18 mouse cellular contexts compared by ENCODE assay signal in genomic region chr19:15517853-15518252, GRCm38 (mm10).
"Had no signal": no experiment of that assay in that cellular context is flagged by ENCODE, and none has a peak within 500 bp of the region (broad histone marks: within the 10 kb centered on the region; RNA-seq: fewer than 3 reads in every experiment).

No protein-coding gene starts in this region.

- DNase-seq: lung, adult 18-20 months; lung, embryonic 14.5 days; lung, postnatal 10 days; lung, postnatal 4 days; retina, postnatal 1 day; right cerebral cortex, adult 18-20 months; right cerebral cortex, postnatal 25 days; right cerebral cortex, postnatal 4 days; spleen, adult 18-20 months; thymus, adult 18-20 months; thymus, postnatal 25 days; thymus, postnatal 4 days had no signal

- H3K27me3 ChIP-seq: megakaryocyte, embryonic 14.5 days; midbrain, embryonic 13.5 days; neural tube, embryonic 13.5 days; neural tube, embryonic 15.5 days had no signal

- H3K9ac ChIP-seq: lung, embryonic 14.5 days; midbrain, embryonic 13.5 days; neural tube, embryonic 13.5 days; neural tube, embryonic 15.5 days had no signal

- H3K4me3 ChIP-seq: megakaryocyte, embryonic 14.5 days; midbrain, embryonic 13.5 days; myocyte; neural tube, embryonic 13.5 days; neural tube, embryonic 15.5 days had no signal

- H3K9me3 ChIP-seq: midbrain, embryonic 13.5 days; neural tube, embryonic 15.5 days had no signal

- H3K27ac ChIP-seq: midbrain, embryonic 13.5 days; neural tube, embryonic 13.5 days; neural tube, embryonic 15.5 days had no signal

- H3K4me2 ChIP-seq: lung, embryonic 14.5 days; midbrain, embryonic 11.5 days had no signal

- H3K36me3 ChIP-seq: midbrain, embryonic 13.5 days; neural tube, embryonic 13.5 days; neural tube, embryonic 15.5 days had no signal

- H3K4me1 ChIP-seq: megakaryocyte, embryonic 14.5 days had no signal
